Mouse (Mus musculus): Measurements from ENCODE around the gene Cryba1. TPM values are rescaled to one million over a fixed set of nuclear protein-coding genes. Genes with fewer than 3 reads are reported as not detected.

Cryba1 gene
- 0.20 and 0.21 TPM in 2 replicates for polyA plus RNA-seq (2015; fragmentation: Nextera tagmentation; extraction: Ambion mirVana)

DNA sequence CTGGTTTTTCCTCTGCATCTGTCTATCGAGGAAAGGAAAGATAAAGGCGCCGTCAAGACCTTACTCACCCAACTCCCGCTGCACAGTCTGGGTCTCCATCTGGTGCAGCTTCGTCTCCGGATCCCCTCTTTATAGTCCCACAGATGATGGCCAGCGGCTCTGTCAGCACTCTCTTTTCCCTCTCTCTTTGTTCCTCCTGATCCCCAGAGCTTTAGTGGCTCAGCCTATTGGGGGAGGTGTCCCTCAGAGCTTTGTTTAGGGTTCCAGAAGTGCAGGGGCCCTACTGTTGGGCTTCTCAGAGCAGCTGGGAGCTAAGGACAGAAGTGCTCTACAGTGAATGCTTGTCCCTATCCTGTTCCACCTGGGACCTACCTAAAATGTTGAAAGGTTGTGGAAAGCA is at the start of gene Cryba1:
Gene Cryba1 (minus strand): TSS at position 101 of the 400 bp plus-strand sequence.
- Histone ChIP-seq H3K4me2 (ENCODE audit: low read length) (no peak within 1 kb of the TSS), H3K27me3 (replicated peaks; ENCODE audit: control insufficient read depth, insufficient read depth, low read length) (no peaks in the 10 kb centered on the region), H3K4me1 (ENCODE audit: control insufficient read depth, insufficient read depth, low read depth, low read length) (no peaks in the 10 kb centered on the region; the same call in 1 of the 2 replicates), H3K4me3 (ENCODE audit: low read length) (no peak within 1 kb of the TSS), H3K9ac (ENCODE audit: low read depth, low read length) (no peak within 1 kb of the TSS), H3K9me3 (ENCODE audit: control insufficient read depth, low read length) (no peaks in the 10 kb centered on the region), H3K36me3 (ENCODE audit: control insufficient read depth, insufficient read depth, low read length) (no peaks in the 10 kb centered on the region), H3K27ac (ENCODE audit: low read depth, low read length) (no peak within 1 kb of the TSS)
- no peak for ATAC-seq
- WGBS, result 41% methylated on average over 7 of the region's 7 CpGs

DNA sequence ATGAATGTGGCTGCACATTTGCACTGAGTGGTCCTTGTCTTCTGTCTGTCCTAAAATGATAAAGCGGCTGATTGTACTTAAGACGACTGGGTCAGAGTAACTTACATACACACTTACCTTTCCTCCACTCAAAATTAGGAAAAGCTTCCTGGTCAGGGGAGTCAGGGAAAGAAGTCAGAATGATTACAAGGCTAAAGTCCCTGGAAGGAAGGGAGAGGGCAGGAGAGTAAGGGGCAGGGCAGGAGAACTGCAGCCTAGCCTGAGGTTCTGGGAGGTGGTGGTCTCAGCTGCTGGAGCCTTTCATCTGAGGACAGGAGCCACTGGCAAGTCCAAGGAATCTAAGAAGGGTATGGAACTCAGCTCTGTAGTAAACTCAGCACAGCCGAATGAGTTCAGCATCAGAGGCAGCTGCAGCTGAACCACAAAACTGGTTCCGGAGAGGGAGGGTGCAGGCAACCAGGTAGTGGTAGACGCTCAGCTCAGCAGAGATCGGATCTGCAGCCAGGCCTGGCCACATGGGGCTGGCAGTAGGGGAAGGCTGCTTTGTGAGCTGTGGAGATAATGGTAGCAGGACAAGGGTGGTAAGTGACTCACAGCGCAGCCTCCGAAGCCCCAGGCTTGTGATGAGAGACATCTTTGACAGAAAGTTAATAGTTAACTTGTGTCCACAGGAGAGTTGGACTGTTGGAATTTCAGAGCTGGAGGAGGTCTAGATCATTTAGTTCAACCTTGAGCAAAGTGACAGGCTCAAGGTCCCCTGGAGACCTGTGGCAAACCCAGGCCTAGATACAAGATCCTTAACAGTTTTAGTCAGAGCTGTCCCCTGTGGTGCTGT is 47.0 kb upstream of the Cryba1 start:
- no peak overlapping the region for H3K9ac ChIP-seq (ENCODE audit: low read depth, low read length)
- WGBS, result 58% methylated on average over 8 of the region's 8 CpGs
- no peak overlapping the region for H3K4me3 ChIP-seq (ENCODE audit: low read length)
- no peak for ATAC-seq
- no peak overlapping the region for H3K4me2 ChIP-seq (ENCODE audit: low read length)
- H3K9me3 ChIP-seq (ENCODE audit: control insufficient read depth, low read length), result no peaks in the 10 kb centered on the region
- no peaks in the 10 kb centered on the region for H3K36me3 ChIP-seq (ENCODE audit: control insufficient read depth, insufficient read depth, low read length)
- H3K27me3 ChIP-seq (replicated peaks; ENCODE audit: control insufficient read depth, insufficient read depth, low read length), result no peaks in the 10 kb centered on the region
- H3K4me1 ChIP-seq (ENCODE audit: control insufficient read depth, insufficient read depth, low read depth, low read length), result peaks cover 4% of the 10 kb centered on the region
- no peak overlapping the region for H3K27ac ChIP-seq (ENCODE audit: low read depth, low read length)

- no peak overlapping the region for H3K4me2 ChIP-seq (ENCODE audit: low read length)
- ATAC-seq, result no peak
- H3K4me3 ChIP-seq (ENCODE audit: low read length), result no peak overlapping the region
- no peaks in the 10 kb centered on the region for H3K36me3 ChIP-seq (ENCODE audit: control insufficient read depth, insufficient read depth, low read length)
- H3K4me1 ChIP-seq (ENCODE audit: control insufficient read depth, insufficient read depth, low read depth, low read length), result peaks cover 14% of the 10 kb centered on the region
- H3K9ac ChIP-seq (ENCODE audit: low read depth, low read length), result no peak overlapping the region
- H3K27me3 ChIP-seq (replicated peaks; ENCODE audit: control insufficient read depth, insufficient read depth, low read length), result no peaks in the 10 kb centered on the region
- H3K9me3 ChIP-seq (ENCODE audit: control insufficient read depth, low read length), result no peaks in the 10 kb centered on the region
- WGBS, result 86% methylated on average over 8 of the region's 8 CpGs
- H3K27ac ChIP-seq (ENCODE audit: low read depth, low read length), result no peak overlapping the region
These were observed 45.3 kb upstream of the Cryba1 start for GRCm38 (mm10) chr11:77770346-77770745.

DNA sequence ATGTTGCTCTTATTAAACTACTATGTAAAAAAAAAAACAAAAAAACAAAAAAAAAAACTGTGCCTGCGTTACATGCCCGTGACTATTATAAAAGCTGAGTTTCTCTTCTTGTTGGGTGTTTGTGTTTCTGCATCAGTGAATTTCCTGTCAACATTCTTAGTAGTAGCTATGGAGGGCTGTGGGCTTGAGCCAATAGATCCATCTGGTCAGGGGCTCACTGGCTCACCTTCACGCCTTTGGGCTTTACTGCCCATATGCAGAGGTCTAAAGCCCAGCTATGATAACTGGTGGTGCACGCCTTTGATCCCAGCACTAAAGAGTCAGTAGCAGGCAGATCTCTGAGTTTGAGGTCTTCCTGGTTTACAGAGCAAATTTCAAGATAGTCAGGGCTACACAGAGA is 44.4 kb upstream of the Cryba1 start:
- Histone ChIP-seq H3K4me3 (ENCODE audit: low read length) (no peak overlapping the region), H3K9me3 (ENCODE audit: control insufficient read depth, low read length) (no peaks in the 10 kb centered on the region), H3K36me3 (ENCODE audit: control insufficient read depth, insufficient read depth, low read length) (no peaks in the 10 kb centered on the region), H3K27me3 (replicated peaks; ENCODE audit: control insufficient read depth, insufficient read depth, low read length) (no peaks in the 10 kb centered on the region), H3K4me2 (ENCODE audit: low read length) (no peak overlapping the region), H3K4me1 (ENCODE audit: control insufficient read depth, insufficient read depth, low read depth, low read length) (peaks cover 22% of the 10 kb centered on the region), H3K27ac (ENCODE audit: low read depth, low read length) (no peak overlapping the region), H3K9ac (ENCODE audit: low read depth, low read length) (no peak overlapping the region)
- WGBS, result 68% methylated on average over 4 of the region's 4 CpGs
- no peak for ATAC-seq

- peak overlapping the region; percentile 68; the same call in 1 of the 2 replicates for H3K27ac ChIP-seq (ENCODE audit: low read depth, low read length)
- H3K4me3 ChIP-seq (ENCODE audit: low read length), result peak overlapping the region; percentile 40
- no peaks in the 10 kb centered on the region for H3K36me3 ChIP-seq (ENCODE audit: control insufficient read depth, insufficient read depth, low read length)
- peak overlapping the region; percentile 67 for H3K9ac ChIP-seq (ENCODE audit: low read depth, low read length)
- H3K4me2 ChIP-seq (ENCODE audit: low read length), result peak overlapping the region; percentile 79
- H3K9me3 ChIP-seq (ENCODE audit: control insufficient read depth, low read length), result no peaks in the 10 kb centered on the region
- 4% methylated on average over 35 of the region's 35 CpGs for WGBS
- peaks cover 32% of the 10 kb centered on the region for H3K4me1 ChIP-seq (ENCODE audit: control insufficient read depth, insufficient read depth, low read depth, low read length)
- H3K27me3 ChIP-seq (replicated peaks; ENCODE audit: control insufficient read depth, insufficient read depth, low read length), result no peaks in the 10 kb centered on the region
- ATAC-seq, result 0 out of 2 replicates have a peak, but pooled peaks have one; percentile 17
These were observed 41.4 kb upstream of the Cryba1 start for GRCm38 (mm10) chr11:77766351-77767001.

- H3K9me3 ChIP-seq (ENCODE audit: control insufficient read depth, low read length), result no peaks in the 10 kb centered on the region
- H3K27ac ChIP-seq (ENCODE audit: low read depth, low read length), result peak overlapping the region; percentile 41; the same call in 1 of the 2 replicates
- H3K9ac ChIP-seq (ENCODE audit: low read depth, low read length), result peak overlapping the region; percentile 30; the same call in 1 of the 2 replicates
- ATAC-seq, result no peak
- H3K27me3 ChIP-seq (replicated peaks; ENCODE audit: control insufficient read depth, insufficient read depth, low read length), result no peaks in the 10 kb centered on the region
- no peak overlapping the region for H3K4me3 ChIP-seq (ENCODE audit: low read length)
- peak overlapping the region; percentile 73 for H3K4me2 ChIP-seq (ENCODE audit: low read length)
- 46% methylated on average over 4 of the region's 4 CpGs for WGBS
- H3K36me3 ChIP-seq (ENCODE audit: control insufficient read depth, insufficient read depth, low read length), result no peaks in the 10 kb centered on the region
- H3K4me1 ChIP-seq (ENCODE audit: control insufficient read depth, insufficient read depth, low read depth, low read length), result peaks cover 32% of the 10 kb centered on the region
These were observed 40.3 kb upstream of the Cryba1 start for GRCm38 (mm10) chr11:77765459-77765777.

DNA sequence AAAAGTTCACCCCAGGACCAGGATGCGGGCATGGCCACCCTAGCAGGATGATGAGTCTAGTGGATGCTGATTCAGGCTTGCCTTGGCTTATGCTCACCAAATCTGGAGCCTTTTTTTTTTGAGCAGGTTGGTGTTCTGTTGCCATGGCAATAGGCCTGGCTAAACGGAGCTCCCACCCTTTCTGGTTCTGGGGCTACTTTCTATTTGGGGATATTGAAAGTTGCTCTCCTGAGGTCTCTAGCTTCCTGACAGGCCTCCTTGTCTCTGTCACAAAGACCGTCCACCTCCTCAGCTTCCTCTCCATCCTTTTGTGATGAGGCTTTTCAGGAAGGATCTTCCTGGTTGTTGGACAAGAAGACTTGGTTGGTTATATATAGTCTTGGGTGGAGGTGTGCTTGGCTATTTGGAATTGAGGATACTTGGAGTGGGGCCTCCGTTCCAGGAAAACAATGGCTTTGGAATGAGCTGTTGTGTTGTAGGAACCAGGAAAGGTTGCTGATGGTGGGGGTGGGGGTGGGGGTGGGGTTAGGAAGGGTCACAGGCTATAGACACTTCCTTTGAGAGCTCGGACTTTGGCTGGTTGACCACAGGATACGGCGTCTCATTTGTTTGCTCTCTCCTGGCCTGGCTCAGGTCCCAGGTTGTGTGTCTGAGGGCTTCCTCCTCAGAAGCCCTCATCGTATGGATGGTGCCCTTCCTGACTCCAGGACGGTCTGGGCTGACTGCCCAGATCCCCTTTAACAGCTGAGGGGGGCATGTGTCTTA is 39.8 kb upstream of the Cryba1 start:
- 37% methylated on average over 9 of the region's 9 CpGs for WGBS
- no peaks in the 10 kb centered on the region for H3K9me3 ChIP-seq (ENCODE audit: control insufficient read depth, low read length)
- H3K4me1 ChIP-seq (ENCODE audit: control insufficient read depth, insufficient read depth, low read depth, low read length), result peaks cover 32% of the 10 kb centered on the region
- ATAC-seq, result no peak
- peak overlapping the region; percentile 41; the same call in 1 of the 2 replicates for H3K27ac ChIP-seq (ENCODE audit: low read depth, low read length)
- H3K9ac ChIP-seq (ENCODE audit: low read depth, low read length), result peak overlapping the region; percentile 99; the same call in 1 of the 2 replicates
- no peaks in the 10 kb centered on the region for H3K27me3 ChIP-seq (replicated peaks; ENCODE audit: control insufficient read depth, insufficient read depth, low read length)
- peak overlapping the region; percentile 73 for H3K4me2 ChIP-seq (ENCODE audit: low read length)
- peak overlapping the region; percentile 87 for H3K4me3 ChIP-seq (ENCODE audit: low read length)
- no peaks in the 10 kb centered on the region for H3K36me3 ChIP-seq (ENCODE audit: control insufficient read depth, insufficient read depth, low read length)

DNA sequence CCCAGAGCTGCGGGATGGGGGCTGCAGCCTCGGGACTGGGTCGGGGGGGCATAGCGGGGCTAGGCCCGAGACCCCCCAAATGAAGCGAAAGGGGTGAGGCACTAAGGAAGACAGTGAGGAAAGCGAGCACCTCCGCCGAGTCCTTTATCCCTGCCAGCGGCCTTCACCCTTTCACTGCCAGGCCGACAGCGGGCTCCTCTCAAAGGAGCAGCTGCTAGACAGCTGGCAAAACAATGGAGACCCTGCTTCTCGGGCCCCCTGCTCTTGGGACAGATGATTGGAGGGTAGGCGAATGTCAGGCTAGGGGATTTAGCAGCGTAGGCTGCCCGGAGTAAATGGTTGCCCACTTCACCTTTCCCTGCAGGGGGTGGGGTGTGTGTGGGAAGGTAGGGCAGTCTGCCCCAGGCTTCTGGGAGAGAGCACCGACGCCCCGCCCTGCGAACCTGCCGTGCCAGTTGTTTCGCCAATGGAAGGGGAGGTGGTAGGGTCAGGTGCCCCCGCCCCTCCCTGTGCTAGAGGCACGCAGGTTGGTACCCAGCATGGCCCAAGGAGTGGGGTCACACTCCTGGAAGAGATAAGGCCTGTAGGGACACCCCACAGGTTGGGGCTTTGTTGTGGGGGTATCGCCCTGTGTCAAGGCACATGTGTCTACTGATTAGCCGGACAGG is 38.7 kb upstream of the Cryba1 start:
- WGBS, result 2% methylated on average over 25 of the region's 26 CpGs
- Histone ChIP-seq H3K36me3 (ENCODE audit: control insufficient read depth, insufficient read depth, low read length) (no peaks in the 10 kb centered on the region), H3K9ac (ENCODE audit: low read depth, low read length) (peak overlapping the region; percentile 99), H3K4me2 (ENCODE audit: low read length) (peak overlapping the region; percentile 73), H3K27me3 (replicated peaks; ENCODE audit: control insufficient read depth, insufficient read depth, low read length) (no peaks in the 10 kb centered on the region), H3K4me3 (ENCODE audit: low read length) (peak overlapping the region; percentile 87), H3K27ac (ENCODE audit: low read depth, low read length) (peak overlapping the region; percentile 88), H3K9me3 (ENCODE audit: control insufficient read depth, low read length) (no peaks in the 10 kb centered on the region), H3K4me1 (ENCODE audit: control insufficient read depth, insufficient read depth, low read depth, low read length) (peaks cover 32% of the 10 kb centered on the region)
- peak; percentile 44 for ATAC-seq

Measured in hindbrain, embryonic 16.5 days (tissue).